Mouse (Mus musculus): ENCODE measurements around the gene Golgb1.

Golgb1 gene

DNA sequence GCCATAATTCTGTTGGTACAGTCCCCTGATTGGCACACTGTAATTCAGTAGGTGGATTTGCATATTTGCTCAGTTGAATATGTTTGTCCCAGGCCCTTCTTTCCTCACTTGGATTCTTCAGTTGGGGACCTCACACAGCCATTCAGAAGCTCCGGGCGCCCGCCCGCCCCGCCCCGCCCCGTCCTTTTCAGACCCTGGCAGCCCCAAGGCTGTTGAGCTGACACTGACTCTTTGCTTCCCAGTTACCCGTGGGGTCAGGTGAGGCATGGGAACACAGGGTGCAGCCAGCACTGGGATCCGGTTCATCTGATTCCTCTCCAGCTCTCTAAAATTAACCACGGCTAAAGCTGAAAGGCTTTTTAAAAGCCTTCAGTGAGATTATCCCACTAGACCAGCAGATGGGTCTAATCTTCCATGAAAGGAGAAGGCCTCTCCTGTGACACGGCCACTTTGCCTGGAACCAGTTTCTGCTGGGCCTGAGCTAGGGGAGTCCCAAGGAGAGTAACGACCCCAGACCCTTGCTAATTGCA, 70.0 kb downstream of the Golgb1 start:
- DNase-seq (ENCODE audit: low read depth) = no peak

DNA sequence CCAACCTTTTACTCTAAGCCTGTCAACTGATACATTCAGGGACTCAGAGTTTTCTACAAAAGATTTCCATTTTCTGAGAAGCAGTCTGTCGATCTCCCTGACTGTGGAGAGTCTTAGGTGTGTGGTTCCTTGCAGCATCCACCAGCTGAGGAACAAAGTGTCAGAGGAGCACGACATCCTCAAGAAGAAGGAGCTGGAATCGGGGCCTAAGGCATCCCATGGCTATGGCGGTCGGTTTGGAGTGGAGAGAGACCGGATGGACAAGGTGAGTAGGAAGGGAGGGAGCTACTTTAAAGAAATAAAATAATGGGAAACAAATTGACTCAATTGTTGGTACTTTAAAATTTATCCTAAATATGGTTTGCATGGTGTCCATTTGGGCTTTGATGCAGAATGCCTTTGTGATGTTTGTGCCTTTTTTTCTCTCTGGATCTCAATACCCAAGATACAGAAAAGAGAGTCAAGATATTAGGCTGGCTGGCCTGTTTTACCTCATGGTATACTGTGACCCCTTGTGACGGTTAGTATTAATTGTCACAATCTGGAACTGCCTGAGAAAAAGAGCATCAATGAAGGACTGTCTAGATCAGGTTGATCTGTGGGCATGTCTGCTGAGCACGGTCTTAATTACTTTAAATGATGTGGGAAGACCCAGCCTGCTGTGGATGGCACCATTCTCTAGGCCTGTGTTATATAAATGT, 71.7 kb downstream of the Golgb1 start:
- no peak for DNase-seq (ENCODE audit: low read depth)

DNA sequence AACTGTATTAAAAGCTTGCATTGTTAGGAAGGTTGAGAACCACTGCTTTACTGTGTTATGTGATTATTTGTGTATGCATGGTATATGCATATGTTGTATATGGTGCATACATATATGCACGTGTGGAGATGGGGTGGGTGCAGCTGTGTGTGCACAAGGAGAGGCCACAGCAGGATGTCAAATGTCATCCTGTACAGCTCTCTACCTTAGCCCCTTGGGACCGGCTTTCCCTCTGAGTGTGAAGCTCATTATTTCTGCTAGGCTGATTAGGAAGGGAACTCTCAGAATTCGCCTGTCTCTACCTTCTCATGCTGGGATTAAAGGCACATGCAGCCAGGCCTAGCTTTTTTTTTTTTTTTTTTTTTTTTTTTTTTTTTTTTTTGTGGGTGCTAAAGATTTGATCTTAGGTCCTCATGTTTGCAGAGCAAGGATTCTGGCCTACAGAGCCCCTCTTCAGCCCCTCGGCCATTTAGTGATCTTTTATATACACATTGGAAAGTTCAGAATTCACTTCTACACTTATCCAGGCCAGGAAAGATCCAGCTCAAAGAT, 72.8 kb downstream of the Golgb1 start:
- DNase-seq (ENCODE audit: low read depth) = no peak

DNA sequence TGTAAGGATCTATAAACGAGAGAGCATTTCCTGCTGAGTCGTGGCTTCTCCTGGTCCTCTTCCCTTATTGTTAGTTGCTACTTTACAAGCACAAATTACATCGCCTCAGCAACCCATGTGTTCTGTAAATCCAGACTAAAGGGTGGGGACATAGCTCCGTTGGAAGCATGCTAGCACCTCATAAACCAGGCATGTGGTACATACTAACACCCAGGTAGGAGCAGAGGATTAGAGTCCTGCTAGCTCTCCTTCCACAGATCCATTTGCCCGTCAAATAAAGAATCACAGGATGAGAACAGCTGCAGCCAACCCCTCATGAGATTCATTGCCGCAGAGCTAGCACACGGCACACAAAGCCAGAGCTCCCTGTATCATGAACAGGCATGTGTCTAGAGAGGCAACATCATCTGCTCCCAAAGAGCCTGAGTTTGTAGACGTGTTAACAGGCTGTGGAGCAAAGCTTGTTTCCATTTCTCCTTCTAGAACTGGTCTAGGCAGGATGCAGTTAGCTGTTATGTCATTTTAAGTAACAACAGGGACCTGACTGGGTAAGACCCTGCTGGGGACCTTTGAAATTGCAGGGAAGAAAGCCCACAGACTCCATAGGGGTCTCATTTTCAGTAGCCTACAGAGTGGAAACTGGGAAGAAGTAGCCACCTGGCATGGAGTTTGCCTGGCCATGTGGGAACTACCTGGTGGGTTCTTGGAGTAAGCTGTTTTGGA, 74.8 kb downstream of the Golgb1 start:
- DNase-seq (ENCODE audit: low read depth) = no peak

GRCm38 (mm10) chr16:36951029-36951428, 76.1 kb downstream of the Golgb1 start:
- DNase-seq (ENCODE audit: low read depth) = no peak

DNA sequence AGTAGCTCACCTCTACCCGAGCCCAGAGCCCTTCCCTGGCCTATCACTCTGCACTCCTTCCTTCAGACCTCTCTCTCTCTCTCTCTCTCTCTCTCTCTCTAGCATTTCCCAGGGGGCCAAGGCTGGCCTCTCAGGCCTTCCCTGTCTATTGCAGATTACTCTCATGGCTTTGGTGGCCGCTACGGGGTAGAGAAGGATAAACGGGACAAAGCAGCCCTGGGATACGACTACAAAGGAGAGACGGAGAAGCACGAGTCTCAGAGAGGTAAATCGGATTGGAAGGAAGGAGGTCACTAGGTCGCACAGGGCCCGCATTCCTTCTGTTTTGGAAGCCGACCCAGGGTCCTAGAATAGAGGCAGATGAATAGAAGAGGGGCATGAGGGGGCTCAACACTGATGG, 80.2 kb downstream of the Golgb1 start:
- no peak for DNase-seq (ENCODE audit: low read depth)

DNA sequence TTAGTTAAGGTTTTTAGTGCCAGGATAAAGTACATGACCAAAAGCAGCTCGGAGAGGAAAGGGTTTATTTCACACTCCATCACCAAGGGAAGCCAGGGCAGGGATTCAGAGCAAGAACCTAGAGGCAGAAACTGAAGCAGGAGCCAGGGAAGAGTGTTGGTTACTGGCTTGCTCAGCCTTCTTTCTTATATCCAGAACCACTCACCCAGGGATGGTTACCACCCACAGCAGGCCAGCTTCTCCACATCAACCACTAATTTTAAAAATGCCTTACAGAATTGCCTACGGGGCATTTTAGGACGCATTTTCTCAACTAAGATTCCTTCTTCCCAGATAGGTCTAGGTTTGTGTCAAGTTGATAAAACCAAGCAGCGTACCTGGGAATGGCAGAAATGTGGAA, 88.5 kb downstream of the Golgb1 start:
- DNase-seq (ENCODE audit: low read depth) = no peak

- DNase-seq (ENCODE audit: low read depth) = no peak
These were observed 104.2 kb downstream of the Golgb1 start for GRCm38 (mm10) chr16:36979127-36979526.
